Mouse (Mus musculus) liver, embryonic 13.5 days (tissue): ENCODE results near the gene Lhfpl2. TPM values are rescaled to one million over a fixed set of nuclear protein-coding genes. Genes with fewer than 3 reads are reported as not detected.
A peak's percentile ranks its signal among the peaks of the same experiment; 100 is the strongest.

Source experiments
- ATAC-seq: fragments of 200-750 bp; cut with Nextera tagmentation; 2 replicates; pipeline ENCODE4 v1.8.0; 2017; ENCODE audit warnings: low read depth, mild to moderate bottlenecking, moderate number of reproducible peaks, moderate library complexity
- DNase-seq: peaks from one replicate; pipeline ENCODE4 v3.0.0; 2022
- H3K27ac ChIP-seq: fragments of 300-500 bp; sonication (generic); 2 replicates; pipeline ENCODE4 v1.5.1; 2015; ENCODE audit warnings: moderate library complexity, mild to moderate bottlenecking, inconsistent platforms
- H3K27me3 ChIP-seq: fragments of 300-500 bp; sonication (generic); 2 replicates; pipeline ENCODE4 v1.6.1; 2015; ENCODE audit warnings: mild to moderate bottlenecking, inconsistent platforms
- H3K36me3 ChIP-seq: fragments of 300-500 bp; sonication (generic); 2 replicates; pipeline ENCODE4 v1.6.1; 2015; ENCODE audit warnings: mild to moderate bottlenecking, inconsistent platforms
- H3K4me1 ChIP-seq: fragments of 300-500 bp; sonication (generic); replicated peaks from 2 replicates; pipeline ENCODE4 v1.6.1; 2015; ENCODE audit warnings: inconsistent platforms
- H3K4me2 ChIP-seq: fragments of 300-500 bp; sonication (generic); 2 replicates; pipeline ENCODE4 v1.6.1; 2015; ENCODE audit warnings: inconsistent platforms, mild to moderate bottlenecking, moderate library complexity
- H3K4me3 ChIP-seq: fragments of 300-500 bp; sonication (generic); replicated peaks from 2 replicates; pipeline ENCODE4 v1.5.1; 2015; ENCODE audit warnings: mild to moderate bottlenecking, inconsistent platforms
- H3K9ac ChIP-seq: fragments of 300-500 bp; sonication (generic); 2 replicates; pipeline ENCODE4 v1.6.1; 2015; ENCODE audit warnings: mild to moderate bottlenecking, inconsistent platforms
- H3K9me3 ChIP-seq: fragments of 300-500 bp; sonication (generic); replicated peaks from 2 replicates; pipeline ENCODE4 v1.6.1; 2016; ENCODE audit warnings: inconsistent platforms
- WGBS: fragments of 180-500 bp; shearing (Covaris S2); methylation state at CpG from one replicate; pipeline ENCODE4 v1.1.7; 2015; ENCODE audit not compliant: insufficient replicate concordance; 5-methylcytosine and 5-hydroxymethylcytosine counted together
- polyA plus RNA-seq: library from polyadenylated mRNA; unstranded; fragments of >200 nt; fragmentation: Nextera tagmentation; extraction: Ambion mirVana; gene quantifications from 2 replicates; pipeline ENCODE4 v1.2.1, GENCODE M21; 2015

The Lhfpl2 gene
- polyA plus RNA-seq, 1 experiment from 2014 or later = 4.8 TPM

GRCm38 (mm10) chr13:94183372-94184021 is 125.9 kb downstream of the Lhfpl2 start:
- 59% methylated on average over 8 of the region's 8 CpGs for WGBS
- no peak for ATAC-seq
- H3K9ac ChIP-seq = no peak overlapping the region

GRCm38 (mm10) chr13:94184726-94185456 is 127.3 kb downstream of the Lhfpl2 start:
- Histone ChIP-seq H3K9me3 (no peaks in the 10 kb centered on the region), H3K4me1 (peaks cover 14% of the 10 kb centered on the region), H3K27me3 (no peaks in the 10 kb centered on the region), H3K9ac (no peak overlapping the region), H3K27ac (no peak overlapping the region), H3K36me3 (no peaks in the 10 kb centered on the region), H3K4me2 (no peak overlapping the region), H3K4me3 (no peak overlapping the region)
- DNase-seq (no peak), ATAC-seq (no peak)
- WGBS = 65% methylated on average over 10 of the region's 10 CpGs

More at GRCm38 (mm10) chr13:94183372-94184021, 125.9 kb downstream of the Lhfpl2 start:
- H3K4me1 ChIP-seq = peaks cover 14% of the 10 kb centered on the region
- no peak overlapping the region for H3K4me2 ChIP-seq
- H3K36me3 ChIP-seq = no peaks in the 10 kb centered on the region
- DNase-seq = no peak
- no peak overlapping the region for H3K27ac ChIP-seq
- H3K27me3 ChIP-seq = no peaks in the 10 kb centered on the region
- no peak overlapping the region for H3K4me3 ChIP-seq
- no peaks in the 10 kb centered on the region for H3K9me3 ChIP-seq

DNA sequence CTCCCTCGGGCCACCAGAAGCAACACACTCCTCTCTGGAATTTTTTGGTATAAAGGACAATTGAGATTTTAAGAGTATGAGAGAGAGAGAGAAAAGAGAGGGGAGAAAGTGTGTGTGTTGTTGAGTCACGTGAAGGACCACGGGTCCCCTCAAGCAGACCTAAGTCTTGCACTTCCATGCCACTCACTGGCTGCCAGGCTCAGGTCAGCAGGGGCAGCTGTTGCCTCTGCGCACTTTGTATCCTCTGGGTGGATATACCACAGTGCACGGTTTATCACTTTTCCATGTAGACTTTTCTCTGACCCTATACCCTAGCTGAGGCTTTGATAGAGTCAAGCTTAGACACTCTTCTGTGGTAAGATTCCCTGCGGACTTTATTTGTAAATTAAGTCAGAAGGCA is 128.0 kb downstream of the Lhfpl2 start:
- no peaks in the 10 kb centered on the region for H3K9me3 ChIP-seq
- H3K4me1 ChIP-seq = peaks cover 11% of the 10 kb centered on the region
- no peak overlapping the region for H3K4me3 ChIP-seq
- H3K4me2 ChIP-seq = no peak overlapping the region
- H3K9ac ChIP-seq = no peak overlapping the region
- H3K27me3 ChIP-seq = no peaks in the 10 kb centered on the region
- H3K36me3 ChIP-seq = no peaks in the 10 kb centered on the region
- ATAC-seq (no peak), DNase-seq (no peak)
- H3K27ac ChIP-seq = no peak overlapping the region
- 73% methylated on average over 5 of the region's 6 CpGs for WGBS

DNA sequence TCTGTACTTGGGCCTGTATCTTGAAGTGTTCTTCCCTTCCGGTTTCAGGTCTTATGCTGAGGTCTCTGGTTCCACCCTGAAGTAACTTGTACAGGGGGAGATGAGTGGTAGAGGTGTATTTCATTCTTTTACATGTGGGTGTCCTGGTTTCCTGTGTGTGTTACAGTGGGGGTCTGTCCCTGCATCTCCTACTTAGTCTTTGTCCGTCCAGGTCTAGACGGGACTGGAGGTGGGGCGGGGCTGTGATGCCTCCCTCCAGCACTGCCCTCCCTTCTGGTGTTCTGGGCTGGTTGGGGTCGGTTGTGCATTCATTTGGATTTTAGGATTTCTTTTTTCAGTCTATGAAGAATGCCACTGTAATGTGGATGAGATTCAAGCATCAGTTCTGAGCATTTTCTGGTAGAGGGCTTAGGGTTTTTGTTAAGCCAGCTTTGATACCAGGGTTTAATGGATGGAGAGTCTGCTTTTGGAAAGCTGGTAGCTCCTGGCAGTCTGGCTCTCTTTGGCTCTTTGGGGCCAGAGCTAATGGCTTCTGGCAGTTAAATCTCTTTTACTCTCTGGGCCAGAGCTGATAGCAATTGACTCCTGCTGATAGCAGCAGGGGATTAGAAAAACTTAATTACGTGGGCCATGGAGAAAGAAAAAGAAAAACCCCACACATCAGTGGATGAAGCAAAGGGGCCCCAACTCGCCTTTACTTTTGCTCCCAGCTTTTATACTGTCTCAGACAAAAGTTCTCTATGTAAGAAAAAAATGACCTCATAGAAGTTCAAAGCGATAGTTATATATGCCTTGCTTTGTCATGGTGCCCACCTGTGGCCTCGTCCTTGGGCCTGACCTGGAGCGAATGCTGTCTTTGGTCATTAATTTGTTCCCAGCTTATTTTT is 130.8 kb downstream of the Lhfpl2 start:
- no peaks in the 10 kb centered on the region for H3K36me3 ChIP-seq
- no peak overlapping the region for H3K4me3 ChIP-seq
- H3K27ac ChIP-seq = no peak overlapping the region
- DNase-seq = no peak
- WGBS = 65% methylated on average over 10 of the region's 10 CpGs
- H3K9ac ChIP-seq = no peak overlapping the region
- H3K4me2 ChIP-seq = no peak overlapping the region
- H3K9me3 ChIP-seq = no peaks in the 10 kb centered on the region
- H3K4me1 ChIP-seq = 0 out of 2 replicates have a peak, but pooled peaks cover 3% of the 10 kb centered on the region
- no peaks in the 10 kb centered on the region for H3K27me3 ChIP-seq
- no peak for ATAC-seq

DNA sequence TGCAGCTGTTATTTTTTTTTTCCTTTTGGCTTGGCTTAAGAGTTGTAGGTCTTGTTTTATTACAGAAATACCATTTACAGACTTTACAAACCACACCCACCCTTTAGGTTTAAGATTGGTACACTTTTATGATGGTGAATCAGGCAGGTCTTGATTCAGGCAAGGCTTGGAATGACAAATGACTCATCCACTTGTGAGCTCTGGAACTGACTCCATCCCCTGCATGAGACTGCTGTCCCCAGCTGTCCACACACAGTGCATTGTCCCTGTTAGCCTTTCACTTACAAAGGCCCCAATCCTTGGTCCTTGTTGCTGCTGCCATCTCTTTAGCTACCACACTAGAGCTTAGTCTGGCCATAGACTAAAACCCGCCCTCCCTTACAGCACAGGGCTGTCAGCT is 132.8 kb downstream of the Lhfpl2 start:
- Histone ChIP-seq H3K9me3 (no peaks in the 10 kb centered on the region), H3K27ac (no peak overlapping the region), H3K4me2 (no peak overlapping the region), H3K36me3 (no peaks in the 10 kb centered on the region), H3K27me3 (no peaks in the 10 kb centered on the region), H3K4me3 (no peak overlapping the region), H3K4me1 (0 out of 2 replicates have a peak, but pooled peaks cover 2% of the 10 kb centered on the region), H3K9ac (no peak overlapping the region)
- no peak for ATAC-seq
- 80% methylated on average over 1 of the region's 1 CpGs for WGBS
- no peak for DNase-seq

GRCm38 (mm10) chr13:94193227-94193626 is 135.6 kb downstream of the Lhfpl2 start:
- no peak overlapping the region for H3K27ac ChIP-seq
- H3K27me3 ChIP-seq = no peaks in the 10 kb centered on the region
- H3K4me1 ChIP-seq = 0 out of 2 replicates have a peak, but pooled peaks cover 1% of the 10 kb centered on the region
- ATAC-seq (no peak), DNase-seq (no peak)
- H3K4me2 ChIP-seq = no peak overlapping the region
- 75% methylated on average over 4 of the region's 4 CpGs for WGBS
- no peak overlapping the region for H3K9ac ChIP-seq
- no peak overlapping the region for H3K4me3 ChIP-seq
- peaks cover 5% of the 10 kb centered on the region; the same call in 1 of the 2 replicates for H3K36me3 ChIP-seq
- no peaks in the 10 kb centered on the region for H3K9me3 ChIP-seq

- Histone ChIP-seq H3K9me3 (no peaks in the 10 kb centered on the region), H3K4me1 (no peaks in the 10 kb centered on the region), H3K4me2 (no peak overlapping the region), H3K27me3 (no peaks in the 10 kb centered on the region), H3K27ac (no peak overlapping the region), H3K36me3 (peaks cover 5% of the 10 kb centered on the region; the same call in 1 of the 2 replicates), H3K9ac (no peak overlapping the region), H3K4me3 (no peak overlapping the region)
- ATAC-seq (no peak), DNase-seq (no peak)
- WGBS = 75% methylated on average over 6 of the region's 6 CpGs
These were observed 141.0 kb downstream of the Lhfpl2 start for GRCm38 (mm10) chr13:94198616-94199015.

DNA sequence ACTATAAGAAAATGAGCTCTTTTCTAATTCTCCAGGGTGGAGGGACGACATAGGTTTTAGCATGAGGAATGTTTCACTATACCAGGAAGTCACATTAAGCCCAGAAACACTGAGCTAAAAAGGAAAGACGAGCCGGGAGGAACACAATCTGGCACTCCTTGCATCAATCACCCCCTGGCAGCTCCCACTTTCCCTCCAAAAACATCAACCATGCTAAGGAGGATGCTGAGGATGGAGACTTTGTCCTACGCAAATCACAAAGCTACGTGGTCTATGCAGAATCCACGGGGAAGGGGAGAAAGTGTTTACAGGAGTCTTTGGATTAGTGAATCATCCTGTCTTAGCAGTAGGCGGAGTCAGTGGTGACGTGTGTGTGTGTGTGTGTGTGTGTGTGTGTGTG is 142.2 kb downstream of the Lhfpl2 start:
- Histone ChIP-seq H3K27ac (no peak overlapping the region), H3K4me1 (no peaks in the 10 kb centered on the region), H3K36me3 (peaks cover 5% of the 10 kb centered on the region; the same call in 1 of the 2 replicates), H3K27me3 (no peaks in the 10 kb centered on the region), H3K9ac (no peak overlapping the region), H3K4me2 (no peak overlapping the region), H3K9me3 (no peaks in the 10 kb centered on the region), H3K4me3 (no peak overlapping the region)
- no peak for ATAC-seq
- 70% methylated on average over 8 of the region's 8 CpGs for whole genome bisulfite sequencing
- no peak for DNase-seq

- DNase-seq (peak; percentile 13), ATAC-seq (no peak)
- H3K9ac ChIP-seq = no peak overlapping the region
- H3K4me3 ChIP-seq = no peak overlapping the region
- peaks cover 14% of the 10 kb centered on the region for H3K36me3 ChIP-seq
- H3K4me1 ChIP-seq = no peaks in the 10 kb centered on the region
- no peak overlapping the region for H3K27ac ChIP-seq
- WGBS = 14% methylated on average over 6 of the region's 6 CpGs
- H3K27me3 ChIP-seq = no peaks in the 10 kb centered on the region
- H3K9me3 ChIP-seq = 0 out of 2 replicates have a peak, but pooled peaks cover 3% of the 10 kb centered on the region
- H3K4me2 ChIP-seq = no peak overlapping the region
These were observed 147.6 kb downstream of the Lhfpl2 start for GRCm38 (mm10) chr13:94205234-94205633.

- ATAC-seq (no peak), DNase-seq (no peak)
- WGBS = 83% methylated on average over 16 of the region's 16 CpGs
- Histone ChIP-seq H3K36me3 (peaks cover 14% of the 10 kb centered on the region), H3K27me3 (no peaks in the 10 kb centered on the region), H3K4me2 (no peak overlapping the region), H3K4me1 (no peaks in the 10 kb centered on the region), H3K27ac (no peak overlapping the region), H3K9ac (no peak overlapping the region), H3K9me3 (0 out of 2 replicates have a peak, but pooled peaks cover 3% of the 10 kb centered on the region), H3K4me3 (no peak overlapping the region)
These were observed 150.4 kb downstream of the Lhfpl2 start for GRCm38 (mm10) chr13:94207973-94208372.

DNA sequence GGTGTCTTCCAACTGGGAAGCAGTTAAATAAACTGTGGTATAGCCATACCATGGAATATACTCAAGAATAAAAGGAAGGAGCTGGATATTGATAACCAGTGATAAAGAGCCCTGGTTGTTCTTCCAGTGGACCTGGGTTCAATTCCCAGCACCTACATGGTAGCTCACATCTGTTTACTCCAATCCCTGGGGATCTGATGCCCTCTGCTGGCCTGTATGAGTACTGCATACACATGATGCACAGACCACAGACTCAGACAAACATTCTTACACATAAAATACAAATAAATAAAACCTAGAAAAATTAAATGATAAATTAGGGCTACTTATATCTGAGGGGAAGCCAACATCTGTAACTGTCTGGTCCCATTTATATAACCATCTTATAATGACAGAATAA is 151.3 kb downstream of the Lhfpl2 start:
- no peaks in the 10 kb centered on the region for H3K27me3 ChIP-seq
- no peaks in the 10 kb centered on the region for H3K4me1 ChIP-seq
- peaks cover 14% of the 10 kb centered on the region for H3K36me3 ChIP-seq
- 0 out of 2 replicates have a peak, but pooled peaks cover 3% of the 10 kb centered on the region for H3K9me3 ChIP-seq
- H3K9ac ChIP-seq = no peak overlapping the region
- no peak overlapping the region for H3K4me3 ChIP-seq
- no peak for ATAC-seq
- H3K4me2 ChIP-seq = no peak overlapping the region
- no peak overlapping the region for H3K27ac ChIP-seq
- DNase-seq = no peak
